Mouse (Mus musculus) brain, embryonic 14.5 days (tissue): Measurements from ENCODE around the gene Bdh1.

ENCODE experiments used
- CTCF ChIP-seq: fragments of 200-500 bp; IDR thresholded peaks from 2 replicates; pipeline ENCODE4 v1.5.1; 2012; ENCODE audit warnings: inconsistent platforms, mild to moderate bottlenecking, moderate library complexity, borderline replicate concordance; ENCODE audit not compliant: insufficient read depth, insufficient read length; ENCODE audit errors: extremely low read depth
- POLR2A ChIP-seq: fragments of 200-500 bp; IDR thresholded peaks from 2 replicates; pipeline ENCODE4 v1.6.1; 2012; ENCODE audit warnings: mild to moderate bottlenecking, inconsistent platforms, borderline replicate concordance; ENCODE audit not compliant: poor library complexity, insufficient read depth, insufficient read length, severe bottlenecking; ENCODE audit errors: extremely low read depth

- TF ChIP-seq CTCF (no peak), POLR2A (no peak)
Observed at GRCm38 (mm10) chr16:31462113-31462687, 40.1 kb downstream of the Bdh1 start.
